Mouse (Mus musculus) spleen, adult 2 months (tissue): Measurements from ENCODE around the gene Mical3. TPM values are rescaled to one million over a fixed set of nuclear protein-coding genes. Genes with fewer than 3 reads are reported as not detected.

Experiments
- DNase-seq, 2 experiments: peaks; one replicate each; pipeline versions ENCODE4 v3.0.0 to v3.0.0-alpha.2; 2012 to 2021; ENCODE audit warnings: low spot score in 2 of 2, low read depth in 1 of 2
- H3K27ac ChIP-seq: fragments of 200-500 bp; 2 replicates; pipeline ENCODE4 v1.5.1; 2012; ENCODE audit warnings: low read length, inconsistent platforms; ENCODE audit not compliant: insufficient read depth
- H3K27me3 ChIP-seq: fragments of 200-500 bp; 2 replicates; pipeline ENCODE4 v1.6.1; 2012; ENCODE audit warnings: mild to moderate bottlenecking, moderate library complexity, low read length, inconsistent platforms; ENCODE audit not compliant: control insufficient read depth, insufficient read depth
- H3K36me3 ChIP-seq: fragments of 200-500 bp; 2 replicates; pipeline ENCODE4 v1.6.1; 2012; ENCODE audit warnings: mild to moderate bottlenecking, low read length, inconsistent platforms; ENCODE audit not compliant: control insufficient read depth, insufficient read depth
- H3K4me1 ChIP-seq: fragments of 200-500 bp; 2 replicates; pipeline ENCODE4 v1.6.1; 2011; ENCODE audit warnings: inconsistent platforms; ENCODE audit not compliant: control insufficient read depth, insufficient read depth, insufficient read length
- H3K4me3 ChIP-seq: fragments of 200-500 bp; 2 replicates; pipeline ENCODE4 v1.5.1; 2011; ENCODE audit warnings: mild to moderate bottlenecking, inconsistent platforms; ENCODE audit not compliant: insufficient read depth, insufficient read length; ENCODE audit errors: extremely low read depth
- CTCF ChIP-seq: fragments of 200-500 bp; IDR thresholded peaks from 2 replicates; pipeline ENCODE4 v1.5.1; 2011; ENCODE audit warnings: mild to moderate bottlenecking, inconsistent platforms; ENCODE audit not compliant: insufficient read depth, insufficient read length, insufficient replicate concordance; ENCODE audit errors: extremely low read depth
- POLR2A ChIP-seq: fragments of 200-500 bp; IDR thresholded peaks from 2 replicates; pipeline ENCODE4 v1.6.1; 2011; ENCODE audit warnings: low read depth, low read length, inconsistent platforms
- WGBS: fragments of 180-500 bp; shearing (Covaris S2); methylation state at CpG from one replicate; pipeline ENCODE4 v1.1.7; 2018; 5-methylcytosine and 5-hydroxymethylcytosine counted together
- polyA plus RNA-seq: library from polyadenylated mRNA; depleted of rRNA; stranded (reverse); fragments of >200 nt; gene quantifications from 2 replicates; pipeline ENCODE4 v1.2.3, GENCODE M21; 2012

Gene Mical3
- polyA plus RNA-seq, 1 experiment, result 11.2 TPM

DNA sequence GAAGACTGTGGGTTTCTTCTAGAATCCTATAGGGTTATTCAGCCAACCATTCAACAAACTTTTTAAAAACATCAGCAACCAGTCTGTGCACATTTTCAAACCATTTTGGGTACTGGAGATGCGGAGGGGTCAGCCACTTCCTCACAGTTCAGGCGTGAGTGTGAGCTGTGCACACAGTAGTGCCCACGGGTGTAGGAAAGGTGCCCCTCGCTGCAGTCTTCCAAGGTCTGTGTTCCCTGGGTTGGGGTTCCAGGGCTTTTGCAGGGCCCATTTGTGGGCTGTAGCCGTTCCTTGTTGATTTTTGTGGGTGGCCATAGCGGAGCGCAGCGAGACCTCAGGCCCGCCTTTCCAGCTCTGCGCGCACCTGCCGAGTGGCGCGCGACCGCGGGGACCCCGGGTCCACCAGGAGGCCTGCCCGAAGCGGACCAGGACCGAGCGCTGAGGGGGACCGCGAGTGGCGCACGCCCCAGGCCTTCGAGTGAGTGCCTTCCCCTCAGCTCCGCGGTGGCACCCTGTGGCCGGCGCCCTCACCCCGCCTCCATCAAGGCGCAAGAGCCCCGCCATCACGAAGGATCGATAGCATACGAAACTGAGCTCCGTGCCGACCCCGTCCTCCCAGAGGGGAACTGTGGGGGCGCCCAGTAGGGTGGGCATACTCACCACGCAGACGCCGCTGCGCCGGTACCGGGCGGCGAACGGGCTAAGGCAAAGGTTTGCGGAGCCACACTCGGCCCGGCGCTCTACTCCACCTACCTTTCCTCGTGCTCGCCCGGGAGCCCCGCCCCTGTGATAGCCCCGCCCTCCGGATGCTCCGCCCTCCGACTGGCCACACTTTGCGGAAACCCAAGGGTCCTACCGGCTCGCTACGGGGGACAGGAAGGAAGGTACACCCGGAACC is 214.5 kb downstream of the Mical3 start, which contains the start of gene Bid:
Bid (minus strand) TSS at position 780 of the 898 bp plus-strand sequence.
- DNase-seq, result peak; percentile 77 to 96
- peaks cover 30% of the 10 kb centered on the region; the same call in 1 of the 2 replicates for H3K4me1 ChIP-seq

GRCm38 (mm10) chr6:120915649-120915975 is 215.2 kb downstream of the Mical3 start:
- Histone ChIP-seq H3K27ac (peak overlapping the region; percentile 75), H3K36me3 (no peaks in the 10 kb centered on the region), H3K27me3 (no peaks in the 10 kb centered on the region), H3K4me1 (peaks cover 30% of the 10 kb centered on the region; the same call in 1 of the 2 replicates), H3K4me3 (peak overlapping the region; percentile 82)
- TF ChIP-seq CTCF (no peak), POLR2A (no peak)
- no peak for DNase-seq
- 32% methylated on average over 2 of the region's 2 CpGs for WGBS

More for the DNA sequence above, 214.5 kb downstream of the Mical3 start, which contains the start of gene Bid:
- Histone ChIP-seq H3K4me3 (peak within 1 kb of the TSS; percentile 82), H3K36me3 (no peaks in the 10 kb centered on the region), H3K27ac (peak within 1 kb of the TSS; percentile 75), H3K27me3 (no peaks in the 10 kb centered on the region)
- WGBS, result 1% methylated on average over 67 of the region's 67 CpGs
- TF ChIP-seq CTCF (no peak), POLR2A (no peak)

DNA sequence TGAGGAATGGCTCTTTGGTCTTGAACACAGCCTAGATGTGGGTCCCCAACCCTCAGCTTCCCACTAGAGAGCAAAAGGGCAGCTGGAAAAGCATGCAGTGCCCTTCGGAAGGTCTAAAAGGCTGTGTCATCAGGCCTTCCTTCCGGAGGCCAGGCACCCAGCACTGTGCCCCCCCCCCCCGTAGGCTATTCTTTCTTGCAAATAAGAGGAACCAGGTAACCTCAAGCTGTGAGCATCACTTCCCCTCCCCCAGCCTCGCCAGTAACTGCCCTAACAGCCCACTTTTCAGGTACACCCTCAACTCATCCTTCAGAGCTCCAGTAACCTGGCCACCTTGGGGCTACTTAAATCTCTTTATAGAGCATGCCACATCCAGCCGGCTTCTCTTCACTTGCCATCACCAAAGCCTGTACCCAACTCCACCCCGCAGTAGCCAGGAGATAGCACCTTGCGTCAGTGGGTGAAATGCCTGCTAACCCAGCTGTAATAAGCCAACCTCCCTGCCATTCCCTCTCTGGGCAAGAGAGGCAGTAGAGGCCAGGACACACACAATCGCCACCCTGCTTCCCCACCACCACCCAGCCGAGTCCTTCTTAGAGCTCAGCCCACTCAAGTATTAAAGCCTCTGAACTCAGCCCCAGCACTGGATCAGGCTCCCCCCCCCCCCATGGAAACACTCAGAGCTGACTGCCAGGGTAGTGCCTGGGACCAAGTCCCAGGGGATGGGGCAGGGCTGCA is 215.7 kb downstream of the Mical3 start:
- Histone ChIP-seq H3K27ac (peak overlapping the region; percentile 75), H3K27me3 (no peaks in the 10 kb centered on the region), H3K4me1 (peaks cover 30% of the 10 kb centered on the region; the same call in 1 of the 2 replicates), H3K36me3 (no peaks in the 10 kb centered on the region), H3K4me3 (peak overlapping the region; percentile 21; the same call in 1 of the 2 replicates)
- WGBS, result 5% methylated on average over 9 of the region's 9 CpGs
- peak; percentile 75 to 79 for DNase-seq
- TF ChIP-seq POLR2A (no peak), CTCF (peak; percentile 19; the same call in 1 of the 2 replicates)

GRCm38 (mm10) chr6:120914533-120914910 is 216.3 kb downstream of the Mical3 start:
- DNase-seq, result no peak
- Histone ChIP-seq H3K4me3 (peak overlapping the region; percentile 5; the same call in 1 of the 2 replicates), H3K4me1 (peaks cover 30% of the 10 kb centered on the region; the same call in 1 of the 2 replicates), H3K36me3 (no peaks in the 10 kb centered on the region), H3K27ac (peak overlapping the region; percentile 72), H3K27me3 (no peaks in the 10 kb centered on the region)
- WGBS, result 48% methylated on average over 4 of the region's 4 CpGs
- no peak for TF ChIP-seq CTCF
- TF ChIP-seq POLR2A, result no peak

- peak in 1 of 2 experiments; percentile 20 for DNase-seq
- Histone ChIP-seq H3K36me3 (no peaks in the 10 kb centered on the region), H3K27ac (peak overlapping the region; percentile 61), H3K4me3 (no peak overlapping the region), H3K27me3 (no peaks in the 10 kb centered on the region), H3K4me1 (peaks cover 30% of the 10 kb centered on the region; the same call in 1 of the 2 replicates)
- TF ChIP-seq CTCF (no peak), POLR2A (no peak)
- 57% methylated on average over 8 of the region's 8 CpGs for WGBS
These were observed 217.0 kb downstream of the Mical3 start for GRCm38 (mm10) chr6:120913783-120914182.

GRCm38 (mm10) chr6:120912931-120913330 is 217.9 kb downstream of the Mical3 start:
- H3K4me1 ChIP-seq, result peaks cover 30% of the 10 kb centered on the region; the same call in 1 of the 2 replicates
- no peak overlapping the region for H3K27ac ChIP-seq
- no peak for DNase-seq
- TF ChIP-seq CTCF, result no peak
- TF ChIP-seq POLR2A, result no peak
- H3K36me3 ChIP-seq, result no peaks in the 10 kb centered on the region
- 58% methylated on average over 2 of the region's 2 CpGs for WGBS
- no peak overlapping the region for H3K4me3 ChIP-seq
- no peaks in the 10 kb centered on the region for H3K27me3 ChIP-seq
